Mouse (Mus musculus) frontal cortex, adult 2 months (tissue): ENCODE measurements at regions not wholly inside any gene's neighbourhood (a gene's known extent, or its start where the extent isn't known, plus 50 kb on each side); places are given as distances from the start of the nearest gene placed in this dataset.

ENCODE experiments used
- DNase-seq, 2 experiments: peaks; one replicate each; pipeline ENCODE4 v3.0.0; 2022; ENCODE audit warnings: low spot score in 1 of 2; ENCODE audit errors: extremely low spot score in 1 of 2

DNA sequence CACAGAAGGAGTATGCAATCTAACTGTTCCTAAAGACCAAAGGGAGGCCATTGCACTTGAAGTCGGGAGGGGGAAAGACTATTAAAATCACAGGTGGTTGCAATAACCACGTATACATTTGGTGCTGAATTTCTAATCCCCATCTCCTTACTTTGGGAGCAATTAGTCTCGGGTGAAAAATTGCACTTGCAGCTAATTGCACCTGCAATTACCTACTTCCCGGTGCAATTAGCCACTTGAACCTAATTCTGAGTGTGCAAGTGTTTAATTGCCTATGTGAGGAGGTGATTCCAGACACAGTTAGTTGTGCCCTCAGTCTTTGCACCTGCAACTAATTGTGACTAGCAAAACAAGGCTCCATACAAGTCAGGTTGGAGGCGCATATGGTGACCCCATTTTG lies 442.1 kb upstream of the Smim15 start:
- no peak for DNase-seq

DNA sequence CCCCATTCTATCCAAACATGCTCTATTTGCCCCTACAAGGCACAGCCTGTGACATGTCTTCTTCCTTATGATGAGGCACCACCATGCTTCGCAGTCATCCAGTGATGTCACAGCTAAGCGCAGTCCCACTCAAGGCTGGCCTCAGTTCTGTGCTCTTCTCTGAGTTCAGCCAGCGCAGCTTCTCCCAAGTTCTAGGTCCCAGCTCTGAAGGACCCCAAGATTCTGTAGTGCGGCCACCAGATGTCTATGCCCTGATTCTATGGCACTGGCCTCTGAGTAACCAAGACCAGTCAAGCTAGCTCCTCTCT lies 443.2 kb upstream of the Smim15 start:
- no peak for DNase-seq

DNA sequence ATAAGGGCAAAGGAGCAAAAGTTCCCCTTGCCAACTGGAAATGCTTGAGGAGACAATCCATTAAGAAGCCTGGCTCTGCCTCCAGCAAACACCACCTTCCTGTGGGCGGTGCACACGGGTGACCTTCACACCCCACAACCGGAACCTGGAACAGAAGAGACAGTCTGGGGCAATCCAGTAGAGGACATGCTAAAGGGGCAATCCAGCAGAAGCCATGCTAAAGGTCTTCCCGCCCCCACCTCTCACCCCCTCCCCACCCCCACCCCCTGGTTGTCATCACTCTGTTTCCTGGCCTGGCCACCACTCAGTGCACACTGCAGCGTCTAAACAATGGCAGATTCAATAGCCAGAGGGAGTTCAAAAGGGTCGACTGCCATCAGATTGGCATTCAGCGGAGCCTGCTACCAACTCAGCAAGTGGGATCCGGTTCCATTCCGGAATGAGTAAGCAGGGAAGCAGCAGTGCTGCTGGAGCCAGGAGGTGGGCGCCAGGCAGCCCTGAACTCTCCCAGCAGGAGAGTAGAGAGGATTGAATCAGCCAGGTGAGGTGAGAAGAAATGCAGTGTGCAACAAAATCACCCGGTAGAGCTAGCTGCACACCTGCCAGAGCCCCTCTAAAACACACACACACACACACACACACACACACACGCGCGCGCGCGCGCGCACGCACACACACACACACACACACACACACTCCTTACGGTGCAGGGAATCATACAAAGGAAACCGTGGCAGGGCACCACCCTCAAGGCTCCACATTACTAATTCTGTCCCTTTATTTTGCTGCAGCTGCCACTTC lies 443.7 kb upstream of the Smim15 start:
- DNase-seq: peak in 1 of 2 experiments; percentile 36

DNA sequence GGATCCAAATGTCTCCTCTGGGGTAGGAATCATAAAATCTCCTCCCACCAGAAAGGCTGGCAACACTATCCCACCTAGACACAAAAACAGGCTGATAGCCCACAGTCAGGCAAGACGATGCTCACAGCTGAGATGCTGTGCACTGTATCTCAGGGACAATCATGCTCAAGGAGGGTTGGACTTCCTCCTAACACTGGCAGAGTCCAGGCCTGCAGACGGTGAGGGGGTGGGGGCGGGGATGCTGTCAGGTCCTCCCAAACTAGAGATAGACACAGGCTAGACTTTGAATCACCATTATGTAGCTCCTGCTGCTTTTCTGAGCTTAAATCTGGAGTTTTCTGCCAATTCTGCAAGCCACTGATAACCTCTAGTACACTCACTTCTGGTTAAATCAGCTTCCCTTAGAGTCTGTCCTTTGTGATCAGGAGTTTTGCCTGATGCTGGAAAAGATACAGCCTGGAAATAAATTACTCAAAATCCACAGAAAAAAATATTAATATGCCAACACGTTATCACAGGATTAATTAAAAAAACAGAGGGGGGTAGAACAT lies 445.1 kb upstream of the Smim15 start:
- DNase-seq: no peak

DNA sequence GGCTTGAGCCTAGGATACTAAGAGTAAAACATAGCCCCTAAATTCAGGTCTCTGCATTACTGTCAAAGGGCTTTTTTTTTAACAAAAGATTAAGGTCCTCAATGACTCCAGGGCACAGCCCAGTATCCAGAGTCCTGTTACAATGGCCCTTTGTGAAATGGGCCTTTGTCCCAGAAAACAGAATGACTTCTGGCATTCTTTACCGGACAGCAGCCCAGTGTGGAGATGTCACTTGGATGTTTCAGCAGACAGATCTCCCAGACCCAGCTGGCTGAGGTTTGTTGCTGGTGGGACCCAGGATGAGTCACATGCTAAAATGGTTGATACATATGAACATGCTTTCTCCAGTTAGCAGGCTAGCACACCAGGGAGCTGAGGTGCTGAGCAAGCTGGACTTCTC lies 445.9 kb upstream of the Smim15 start:
- no peak for DNase-seq

DNA sequence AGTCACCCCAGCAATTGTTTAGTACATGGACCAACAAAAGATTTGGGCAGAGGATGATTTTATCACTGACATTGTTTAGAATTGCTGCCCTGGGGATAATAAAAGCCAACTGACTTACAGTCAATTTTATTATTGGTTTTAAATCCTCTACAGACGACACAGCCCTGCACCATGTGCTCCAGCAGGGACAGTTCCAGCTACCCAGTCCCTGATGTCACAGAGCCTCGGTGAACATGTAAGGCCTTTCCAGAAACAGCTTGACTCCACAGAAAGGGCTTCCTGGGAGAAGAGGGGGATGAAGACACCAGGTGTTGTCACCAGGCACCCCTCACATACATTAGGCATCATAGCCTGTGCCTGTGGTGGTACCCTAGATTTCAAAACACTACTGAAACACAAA lies 447.0 kb upstream of the Smim15 start:
- no peak for DNase-seq

DNA sequence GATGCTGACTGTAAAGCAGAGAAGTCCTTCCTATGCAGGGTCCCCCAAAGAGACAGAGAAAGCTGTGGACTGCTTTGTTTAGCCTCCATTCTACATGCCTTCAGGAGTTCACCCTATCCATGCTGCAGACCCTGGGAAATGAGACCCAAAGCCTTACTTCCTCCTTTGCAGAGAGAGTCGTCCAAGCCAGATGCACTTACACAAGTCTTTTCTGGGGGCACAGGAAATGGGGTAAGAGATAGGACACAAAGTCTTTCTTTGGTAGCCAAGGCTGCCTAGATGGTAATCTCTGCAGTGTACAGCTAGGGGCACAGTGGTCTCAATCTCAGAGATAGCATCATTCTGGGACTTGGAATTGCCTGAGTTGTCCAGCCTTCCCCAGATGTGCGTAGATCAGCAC lies 448.1 kb upstream of the Smim15 start:
- DNase-seq: no peak

DNA sequence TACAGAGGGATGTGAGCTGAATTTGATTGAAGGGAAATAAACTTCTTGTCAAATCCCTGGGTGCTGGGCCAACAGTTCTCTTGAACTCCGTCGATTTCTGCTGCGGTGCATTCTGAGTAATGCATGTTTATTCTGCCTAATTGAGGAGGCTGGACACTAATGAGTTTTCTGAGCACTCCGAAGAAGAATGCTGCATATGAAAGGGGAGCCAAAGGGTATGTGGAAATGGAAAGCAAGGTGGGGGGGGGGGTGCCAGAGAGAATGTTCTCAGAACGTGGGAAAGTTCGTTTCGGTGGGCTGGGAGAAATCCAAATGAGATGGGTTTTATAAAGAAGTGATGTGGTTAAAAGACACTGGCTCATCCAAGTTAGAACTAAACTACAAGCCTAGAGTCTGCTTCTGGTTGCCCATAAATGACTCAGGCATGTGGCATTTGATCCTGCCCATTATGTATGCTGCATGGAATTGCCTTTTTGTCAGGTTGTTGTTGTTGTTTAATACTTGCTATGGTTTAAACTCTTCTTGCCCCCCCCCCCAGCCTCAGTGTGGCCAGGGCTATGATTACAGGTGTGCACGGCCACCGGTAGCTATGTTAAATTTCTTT lies 455.7 kb upstream of the Smim15 start:
- no peak for DNase-seq

DNA sequence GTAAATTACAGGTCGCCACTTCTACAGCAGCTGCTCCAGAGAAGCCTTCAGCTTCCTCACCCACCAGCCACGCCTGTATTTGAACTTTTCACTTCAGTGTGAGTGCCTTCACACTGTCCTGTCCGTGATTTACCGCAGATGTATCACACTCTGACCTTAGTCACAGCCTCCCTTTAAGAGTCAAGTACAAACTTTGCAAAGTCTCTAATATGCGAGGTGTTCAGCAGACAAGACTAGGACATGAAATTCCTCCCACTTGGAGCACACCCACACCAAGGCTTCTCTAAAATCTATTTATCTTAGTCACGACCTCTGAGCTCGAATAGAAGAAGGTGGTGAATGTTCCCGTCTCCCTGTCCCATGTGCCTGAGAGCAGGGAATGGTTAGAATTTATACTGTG lies 456.6 kb upstream of the Smim15 start:
- DNase-seq: no peak

DNA sequence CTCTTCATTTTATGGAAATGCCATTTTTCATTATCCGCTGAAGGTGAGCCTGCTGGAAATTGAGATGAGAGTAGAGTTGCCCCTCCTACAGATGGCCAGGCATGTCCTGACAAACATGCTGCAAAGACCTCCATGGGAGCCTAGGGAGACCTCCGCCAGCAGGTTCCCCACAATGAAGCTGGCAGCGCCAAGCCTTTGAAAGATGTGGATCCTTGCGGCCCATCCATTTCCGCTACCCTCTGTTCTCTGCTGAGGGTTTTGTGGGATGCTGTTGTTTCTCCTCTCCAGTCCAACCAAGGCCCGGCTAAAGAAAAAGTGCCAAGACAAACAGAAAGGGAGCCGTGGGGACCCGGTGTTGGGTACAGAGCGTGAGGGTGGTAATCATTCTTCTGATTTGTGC lies 458.3 kb upstream of the Smim15 start:
- no peak for DNase-seq

DNA sequence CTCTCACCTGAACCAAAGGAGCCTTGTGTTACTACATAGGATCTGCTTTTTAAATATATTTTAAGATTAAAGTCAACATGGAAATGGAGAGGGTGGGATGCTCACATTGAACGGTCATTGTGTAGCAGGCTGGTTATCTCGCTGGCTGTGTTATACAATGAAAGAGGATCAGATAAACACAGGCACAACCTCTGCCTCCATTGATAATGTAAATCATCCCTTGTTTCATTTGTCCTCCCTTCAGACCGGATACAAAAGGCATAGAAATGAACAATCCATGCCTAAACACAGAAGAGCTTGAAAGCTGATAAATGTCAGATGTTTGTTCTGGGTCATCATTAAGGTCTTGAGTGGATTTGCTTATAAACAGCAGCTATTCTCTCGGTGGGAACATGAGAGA lies 458.9 kb upstream of the Smim15 start:
- DNase-seq: no peak

DNA sequence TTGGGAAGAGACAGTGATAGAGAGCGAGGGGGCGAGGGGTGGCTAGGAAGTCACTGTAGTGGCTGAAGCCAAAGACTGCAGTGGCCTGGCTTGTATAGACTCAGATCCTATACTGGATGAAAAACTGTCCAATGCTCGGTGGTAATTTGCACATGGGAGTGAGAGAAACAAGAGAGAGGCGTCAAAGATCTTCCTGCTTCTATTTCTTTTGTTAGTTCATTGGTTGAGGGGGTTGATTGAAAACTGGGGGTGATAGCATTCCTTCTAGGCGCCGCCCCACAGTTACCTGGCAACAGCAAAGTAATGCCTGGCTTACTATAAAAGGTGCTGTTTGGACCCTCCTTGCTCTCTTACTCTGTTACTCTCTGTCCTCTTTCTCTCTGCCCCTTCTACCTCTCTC lies 465.3 kb upstream of the Smim15 start:
- no peak for DNase-seq

DNA sequence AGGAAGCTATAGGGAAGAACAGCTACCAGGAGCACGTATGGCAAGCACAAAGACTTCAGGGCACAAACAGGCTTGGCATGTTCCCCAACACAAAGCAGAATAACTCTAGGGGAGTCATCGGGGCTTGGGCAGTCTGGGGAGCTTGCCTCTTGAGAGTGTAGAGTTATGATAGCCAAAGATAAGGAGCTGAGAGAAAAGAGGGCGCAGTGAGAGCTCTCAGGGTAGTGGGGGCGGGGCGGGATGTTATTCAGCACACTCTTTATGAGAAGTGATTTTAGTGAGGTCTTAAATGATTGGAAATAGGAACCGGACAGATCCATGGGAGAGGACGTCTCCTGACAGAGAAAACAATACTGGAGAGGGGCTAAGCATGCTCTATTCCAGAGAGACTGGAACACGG lies 466.4 kb upstream of the Smim15 start:
- DNase-seq: no peak

DNA sequence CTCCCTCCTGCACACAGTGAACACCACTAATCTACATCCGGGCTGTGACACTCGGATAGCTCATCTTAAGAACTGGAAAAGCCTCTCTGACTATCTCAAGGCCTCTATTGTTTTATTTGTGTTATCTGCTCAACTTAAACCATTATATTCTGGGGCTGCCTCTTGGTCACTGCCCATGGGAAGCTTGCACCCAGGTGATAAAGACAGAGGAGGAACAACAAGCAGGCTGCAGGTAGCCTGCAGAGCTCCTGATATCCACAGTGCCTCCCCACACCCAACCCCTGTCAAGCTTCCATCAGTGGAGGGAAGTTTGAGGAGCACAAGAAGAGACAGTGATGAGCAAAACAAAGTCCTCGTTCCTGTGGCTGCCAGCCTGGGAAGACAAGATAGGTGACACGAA lies 467.0 kb upstream of the Smim15 start:
- DNase-seq: no peak

DNA sequence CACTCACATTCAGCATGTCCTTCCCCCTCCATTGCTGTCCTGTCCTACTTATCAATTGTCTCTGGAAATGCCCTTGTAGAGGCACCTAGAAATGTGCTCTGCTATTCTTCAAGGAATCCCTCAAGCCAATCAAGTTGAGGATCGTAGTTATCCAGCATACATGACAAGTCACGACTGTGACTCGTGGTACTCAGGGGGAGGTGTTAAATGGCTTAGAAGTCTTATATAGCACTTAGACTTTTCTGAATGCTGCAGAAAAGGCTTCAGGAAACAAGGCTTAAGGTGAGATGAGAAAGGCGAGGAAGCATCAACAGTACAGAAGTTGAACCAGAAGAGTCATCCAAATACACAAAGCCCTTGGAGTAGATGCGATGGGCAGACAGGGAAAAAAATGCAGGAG lies 467.5 kb upstream of the Smim15 start:
- DNase-seq: no peak

DNA sequence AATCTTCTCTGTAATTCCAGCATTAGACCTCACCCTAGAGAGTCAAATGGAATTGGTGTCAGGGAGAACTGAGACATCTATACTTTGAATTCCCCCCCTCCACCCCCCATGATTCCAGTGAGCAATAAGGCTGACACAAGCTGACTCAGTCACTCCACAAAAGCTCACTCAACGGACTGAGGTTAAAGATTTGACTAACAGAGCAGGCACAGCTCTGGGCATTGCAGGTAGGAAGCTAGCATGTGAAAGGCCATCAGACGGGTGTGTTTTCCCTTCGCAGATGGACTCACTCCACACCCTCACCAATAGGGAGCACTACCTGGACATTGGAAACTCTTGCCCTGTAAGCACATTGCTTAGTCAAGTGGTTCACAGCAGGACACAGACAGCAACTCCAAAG lies 469.2 kb upstream of the Smim15 start:
- no peak for DNase-seq

DNA sequence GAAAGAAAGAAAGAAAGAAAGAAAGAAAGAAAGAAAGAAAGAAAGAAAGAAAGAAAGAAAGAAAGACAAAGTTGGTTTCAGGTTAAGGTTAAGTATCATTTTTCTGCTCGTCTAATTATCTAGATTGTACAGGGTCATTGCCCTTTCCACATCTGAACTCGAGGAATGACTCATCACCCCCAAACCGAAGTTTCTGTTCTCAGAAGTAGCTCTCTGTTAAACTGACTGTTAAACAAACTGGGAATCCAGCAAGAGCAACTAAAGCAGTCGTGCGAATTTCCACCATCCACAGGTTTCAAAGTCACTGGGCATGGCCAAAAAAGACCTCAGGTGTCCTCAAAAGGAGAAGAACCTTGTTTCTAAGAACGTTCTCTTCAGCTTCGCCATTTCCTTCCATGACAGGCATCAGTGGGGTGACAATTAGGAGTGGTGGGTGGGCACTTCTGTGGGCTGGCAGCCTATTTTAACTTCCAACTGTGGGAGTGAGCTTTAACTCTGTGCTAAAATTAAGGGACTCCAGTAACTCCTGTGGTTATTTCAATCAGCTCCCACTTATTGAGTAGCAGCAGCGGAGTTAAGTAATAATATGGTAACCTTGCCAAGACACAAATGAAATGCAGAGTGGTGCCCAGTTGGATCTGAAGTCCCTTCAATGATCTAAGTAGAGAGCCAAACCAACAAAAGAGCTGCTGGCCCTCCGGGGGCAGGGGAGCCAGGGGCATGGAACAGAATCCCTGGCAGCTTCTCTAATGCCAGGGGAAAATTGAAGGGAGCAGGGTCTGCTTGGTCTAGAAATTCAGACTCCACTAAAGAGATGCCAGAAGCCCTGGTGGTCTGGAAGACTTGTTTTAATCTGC lies 470.5 kb upstream of the Smim15 start:
- DNase-seq: peak; percentile 43 to 53

DNA sequence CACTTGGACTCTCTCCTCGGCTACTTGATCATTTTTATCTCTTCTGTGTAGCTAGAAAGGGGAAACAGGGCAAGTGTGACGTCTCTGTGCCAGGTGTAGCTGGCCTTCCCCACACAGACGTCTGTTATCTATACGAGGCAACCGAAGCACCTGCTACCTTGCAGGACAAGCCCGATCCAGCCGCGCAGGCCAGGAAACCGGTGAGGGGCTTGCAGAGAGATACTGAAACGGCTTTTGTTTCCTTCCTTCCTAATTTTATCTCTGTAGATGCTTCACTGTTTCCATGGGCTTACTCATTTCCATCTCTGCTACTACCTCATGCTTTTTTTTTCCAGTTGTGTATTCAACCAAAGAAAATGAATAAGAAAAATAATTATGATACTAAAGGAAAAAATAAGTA lies 472.7 kb upstream of the Smim15 start:
- no peak for DNase-seq

DNA sequence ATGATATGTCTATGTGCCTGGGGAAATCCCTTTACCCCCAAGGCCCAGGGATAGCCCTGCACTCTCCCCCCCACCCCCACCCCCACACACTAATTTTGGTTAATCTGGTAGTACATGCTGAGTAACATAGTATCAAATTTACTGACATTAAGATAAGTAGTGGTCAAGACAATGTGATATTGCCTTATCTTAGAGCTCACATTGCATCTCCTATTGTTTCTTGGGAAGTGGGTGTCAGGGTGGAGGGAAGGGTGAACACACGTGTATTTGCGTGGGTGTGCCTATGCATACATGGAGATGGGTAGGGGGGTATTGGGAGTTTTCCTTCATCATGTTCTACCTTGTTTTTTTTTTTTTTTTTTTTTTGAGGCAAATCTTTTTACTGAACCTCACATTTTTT lies 474.8 kb upstream of the Smim15 start:
- no peak for DNase-seq

DNA sequence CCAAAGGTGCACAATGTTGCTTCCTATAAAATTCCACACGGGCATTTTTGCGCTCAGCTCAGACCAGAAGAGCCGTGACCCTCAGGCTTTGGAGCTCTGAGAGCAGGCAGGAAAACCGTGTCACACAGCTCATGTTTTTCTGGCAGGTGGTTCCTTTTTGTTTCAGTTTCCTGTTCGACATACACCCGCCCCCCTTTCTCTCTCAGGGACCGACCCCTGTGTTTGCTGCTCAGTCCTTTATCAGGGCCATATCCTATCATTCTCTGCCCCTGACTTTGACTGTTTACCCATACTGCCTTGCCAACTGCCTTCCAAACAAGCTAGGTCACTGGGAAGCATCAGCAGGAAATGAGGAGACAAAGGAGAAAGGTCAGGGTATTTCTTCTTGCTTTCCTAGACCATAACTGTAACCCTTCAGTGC lies 475.5 kb upstream of the Smim15 start:
- no peak for DNase-seq

DNA sequence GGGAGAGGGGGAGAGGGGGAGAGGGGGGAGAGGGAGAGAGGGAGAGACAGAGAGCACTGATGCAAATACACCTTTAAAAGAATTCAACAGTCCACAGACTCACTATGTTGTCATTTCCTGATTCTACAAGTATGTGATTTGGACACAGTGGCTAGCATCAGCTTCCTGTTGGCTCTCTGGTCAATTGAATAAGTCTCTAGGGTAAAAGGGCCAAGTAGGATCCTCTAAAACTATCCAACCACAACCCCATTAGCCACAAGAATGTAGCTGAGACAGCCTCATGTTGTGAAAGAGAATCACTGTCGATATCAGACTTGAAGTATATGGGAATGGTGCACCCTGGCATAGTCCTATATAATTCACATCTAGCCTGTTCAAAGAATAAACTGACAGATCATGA lies 481.8 kb upstream of the Smim15 start:
- no peak for DNase-seq

DNA sequence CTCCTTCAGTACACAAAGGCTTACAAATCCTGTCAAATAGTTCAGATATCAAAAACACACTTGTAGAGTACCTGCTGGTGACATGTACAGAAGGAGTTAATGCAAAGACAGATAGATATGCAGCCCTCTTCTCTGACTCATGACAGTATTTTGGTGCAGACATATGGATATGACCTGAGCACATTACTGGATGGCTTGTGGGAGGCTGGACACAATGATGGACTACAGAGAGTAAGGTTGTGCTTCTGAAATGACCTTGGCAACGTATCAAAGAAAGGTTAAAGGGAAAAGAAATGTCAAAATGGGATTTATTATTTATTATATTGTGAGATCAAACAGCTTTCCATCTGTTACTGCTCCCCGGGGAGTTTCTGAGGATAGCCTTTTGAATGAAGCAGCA lies 482.7 kb upstream of the Smim15 start:
- no peak for DNase-seq
